Mouse (Mus musculus): ENCODE results near the gene B3galnt2. TPM values are rescaled to one million over a fixed set of nuclear protein-coding genes. Genes with fewer than 3 reads are reported as not detected.
A peak's percentile ranks its signal among the peaks of the same experiment; 100 is the strongest.

Gene B3galnt2
- polyA plus RNA-seq (2015; fragmentation: Nextera tagmentation; extraction: Ambion mirVana): 25.2 and 28.0 TPM in 2 replicates

DNA sequence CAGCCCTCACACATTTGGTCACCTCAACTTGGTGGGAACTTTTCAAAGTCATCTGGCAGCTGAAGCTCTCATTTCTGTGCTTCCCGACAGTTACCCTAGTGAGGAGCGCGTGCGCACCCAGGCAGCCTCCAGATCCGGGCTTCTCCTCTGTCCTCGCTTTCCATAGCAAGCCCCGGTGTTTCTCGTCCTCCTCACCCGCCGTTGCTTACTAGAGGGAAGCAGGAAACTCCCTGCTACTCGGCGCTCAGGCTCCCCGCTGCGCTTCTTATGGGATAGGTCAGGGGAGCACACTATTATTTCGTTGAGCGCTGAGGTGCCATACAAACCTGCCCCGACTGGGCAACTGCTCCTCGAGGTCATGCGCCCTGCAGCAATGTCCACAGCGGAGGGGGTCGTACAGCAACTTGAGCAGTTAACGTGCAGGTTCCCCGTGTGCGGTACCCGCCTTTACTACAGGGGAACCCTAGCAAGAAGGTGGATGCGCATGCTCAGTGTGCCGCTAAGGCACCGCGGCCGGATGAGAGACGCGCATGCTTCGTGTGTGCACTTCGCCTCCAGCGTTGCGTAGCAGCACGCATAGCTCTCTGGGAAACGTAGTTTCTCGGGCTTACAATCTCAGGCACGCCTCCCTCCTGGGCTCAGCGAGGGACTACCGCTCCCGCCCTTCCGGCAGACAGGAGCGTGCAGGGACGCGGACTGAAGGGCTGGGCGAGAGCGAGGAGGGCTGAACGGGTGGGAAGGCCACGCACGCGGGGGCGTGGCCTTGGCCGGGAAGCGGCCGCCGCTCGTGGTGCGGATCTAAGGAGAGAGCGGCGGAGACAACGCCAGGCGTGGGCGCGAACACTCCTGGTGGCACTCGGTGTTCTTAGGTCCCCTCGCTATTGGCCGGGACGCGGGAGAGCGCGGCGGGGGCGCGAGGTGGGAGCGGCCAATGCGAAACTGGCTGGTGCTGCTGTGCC is at the start of gene B3galnt2:
Gene B3galnt2, plus strand, starts transcription at position 596 of the 959 bp plus-strand sequence.
- Histone ChIP-seq H3K27ac (replicated peaks) (peak within 1 kb of the TSS; percentile 93), H3K4me2 (peak within 1 kb of the TSS; percentile 91), H3K36me3 (replicated peaks) (peaks cover 7% of the 10 kb centered on the region; the same call in 1 of the 2 replicates), H3K9ac (peak within 1 kb of the TSS; percentile 93), H3K4me1 (replicated peaks) (peaks cover 38% of the 10 kb centered on the region), H3K27me3 (no peaks in the 10 kb centered on the region), H3K9me3 (replicated peaks) (no peaks in the 10 kb centered on the region), H3K4me3 (replicated peaks) (peak within 1 kb of the TSS; percentile 96)
- under 1% methylated on average over 78 of the region's 78 CpGs for WGBS (ENCODE audit: insufficient replicate concordance)
- ATAC-seq (ENCODE audit: insufficient read depth): peak; percentile 98

DNA sequence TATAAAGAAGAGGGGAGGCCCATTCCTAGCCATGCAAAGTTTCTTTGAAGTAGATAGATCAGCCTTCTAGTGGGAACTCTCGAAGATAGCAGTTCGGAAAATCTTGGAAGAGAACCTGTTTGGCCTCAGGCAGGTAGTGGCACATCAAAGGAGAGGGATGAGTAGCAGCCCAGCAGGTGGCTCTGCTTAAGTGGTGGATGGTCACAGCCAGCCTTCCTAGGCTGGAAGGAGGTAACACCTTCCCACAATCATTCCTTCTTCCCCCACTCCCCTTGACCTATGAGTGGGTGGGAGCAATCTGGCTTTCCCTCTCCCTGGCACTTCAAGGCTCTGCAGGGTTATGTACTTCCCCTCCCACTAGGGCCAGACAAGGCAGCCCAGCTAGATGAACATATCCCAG is 42.9 kb upstream of the B3galnt2 start:
- Histone ChIP-seq H3K9me3 (replicated peaks) (no peaks in the 10 kb centered on the region), H3K4me2 (no peak overlapping the region), H3K27ac (replicated peaks) (no peak overlapping the region), H3K9ac (no peak overlapping the region), H3K36me3 (replicated peaks) (no peaks in the 10 kb centered on the region), H3K4me3 (replicated peaks) (no peak overlapping the region), H3K4me1 (replicated peaks) (no peaks in the 10 kb centered on the region), H3K27me3 (no peaks in the 10 kb centered on the region)
- WGBS (ENCODE audit: insufficient replicate concordance): 34% methylated on average over 2 of the region's 2 CpGs
- ATAC-seq (ENCODE audit: insufficient read depth): no peak

DNA sequence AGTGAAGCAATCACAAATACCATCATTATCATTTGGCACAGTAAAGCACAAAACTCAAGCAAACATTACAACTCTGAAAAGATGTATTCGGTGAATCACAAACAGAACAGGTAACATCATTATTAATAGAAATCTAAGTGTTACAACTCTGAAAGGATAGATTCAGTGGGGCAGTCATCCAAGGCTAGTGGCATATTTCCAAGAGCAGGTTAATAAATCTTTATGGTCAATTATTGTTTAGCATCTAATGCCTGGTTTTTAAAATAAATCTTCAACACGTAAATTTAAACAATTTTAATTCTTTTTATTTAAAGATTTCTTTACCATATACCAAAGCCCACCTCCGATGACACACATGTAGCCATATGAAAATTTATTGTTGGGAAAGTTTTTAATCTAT is 34.9 kb upstream of the B3galnt2 start:
- 67% methylated on average over 3 of the region's 3 CpGs for WGBS (ENCODE audit: insufficient replicate concordance)
- no peak for ATAC-seq (ENCODE audit: insufficient read depth)
- H3K27ac ChIP-seq (replicated peaks): no peak overlapping the region

DNA sequence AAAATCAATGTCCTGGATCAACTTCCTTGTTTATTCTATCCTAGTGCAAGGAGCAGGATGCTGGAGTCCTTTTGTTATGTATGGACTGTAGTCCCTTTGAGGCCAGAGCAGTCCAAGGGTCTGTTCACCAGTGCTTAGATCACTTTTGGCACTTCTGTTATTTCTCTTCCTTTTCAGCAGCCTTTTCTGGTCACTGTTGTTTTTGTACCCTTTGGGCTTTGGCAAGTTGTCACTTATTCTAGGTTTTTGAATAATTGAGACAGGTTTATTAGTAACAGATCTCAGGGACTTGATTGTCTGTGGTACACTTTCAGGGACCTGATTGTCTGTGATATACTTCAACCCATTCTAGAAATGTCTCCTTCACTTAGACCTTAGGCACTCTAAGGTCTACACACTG is 31.7 kb upstream of the B3galnt2 start:
- no peaks in the 10 kb centered on the region for H3K36me3 ChIP-seq (replicated peaks)
- H3K4me1 ChIP-seq (replicated peaks): no peaks in the 10 kb centered on the region
- H3K27me3 ChIP-seq: no peaks in the 10 kb centered on the region
- no peak overlapping the region for H3K27ac ChIP-seq (replicated peaks)
- no peak for ATAC-seq (ENCODE audit: insufficient read depth)
- H3K4me2 ChIP-seq: no peak overlapping the region
- H3K9me3 ChIP-seq (replicated peaks): no peaks in the 10 kb centered on the region
- no peak overlapping the region for H3K9ac ChIP-seq
- no peak overlapping the region for H3K4me3 ChIP-seq (replicated peaks)

More for the DNA sequence above, 34.9 kb upstream of the B3galnt2 start:
- Histone ChIP-seq H3K4me3 (replicated peaks) (no peak overlapping the region), H3K4me2 (no peak overlapping the region), H3K4me1 (replicated peaks) (no peaks in the 10 kb centered on the region), H3K9ac (no peak overlapping the region), H3K27me3 (no peaks in the 10 kb centered on the region), H3K36me3 (replicated peaks) (no peaks in the 10 kb centered on the region), H3K9me3 (replicated peaks) (no peaks in the 10 kb centered on the region)

DNA sequence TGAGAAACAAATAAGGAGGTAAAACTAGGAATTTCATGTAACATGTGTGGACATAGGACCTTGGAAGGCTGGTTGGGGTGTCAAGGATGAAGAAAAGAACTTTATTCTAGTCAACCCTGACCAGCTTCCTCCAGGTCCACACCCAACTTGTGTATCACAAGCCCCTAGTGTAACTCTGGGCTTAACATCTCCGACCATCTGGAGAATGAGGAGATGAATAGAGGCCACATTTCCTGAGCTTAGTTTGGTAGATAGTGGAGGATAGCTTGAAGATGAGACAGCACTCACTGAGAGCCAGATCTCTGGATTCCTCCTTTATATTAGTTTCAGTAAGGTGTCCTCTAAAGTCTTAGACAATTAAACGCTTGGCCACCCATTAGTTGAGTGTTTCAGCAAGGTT is 24.3 kb upstream of the B3galnt2 start:
- Histone ChIP-seq H3K9me3 (replicated peaks) (no peaks in the 10 kb centered on the region), H3K4me3 (replicated peaks) (no peak overlapping the region), H3K27ac (replicated peaks) (no peak overlapping the region), H3K36me3 (replicated peaks) (no peaks in the 10 kb centered on the region), H3K4me2 (no peak overlapping the region), H3K4me1 (replicated peaks) (no peaks in the 10 kb centered on the region), H3K27me3 (no peaks in the 10 kb centered on the region), H3K9ac (no peak overlapping the region)
- 41% methylated on average over 2 of the region's 2 CpGs for WGBS (ENCODE audit: insufficient replicate concordance)
- ATAC-seq (ENCODE audit: insufficient read depth): 0 out of 2 replicates have a peak, but pooled peaks have one; percentile 18

DNA sequence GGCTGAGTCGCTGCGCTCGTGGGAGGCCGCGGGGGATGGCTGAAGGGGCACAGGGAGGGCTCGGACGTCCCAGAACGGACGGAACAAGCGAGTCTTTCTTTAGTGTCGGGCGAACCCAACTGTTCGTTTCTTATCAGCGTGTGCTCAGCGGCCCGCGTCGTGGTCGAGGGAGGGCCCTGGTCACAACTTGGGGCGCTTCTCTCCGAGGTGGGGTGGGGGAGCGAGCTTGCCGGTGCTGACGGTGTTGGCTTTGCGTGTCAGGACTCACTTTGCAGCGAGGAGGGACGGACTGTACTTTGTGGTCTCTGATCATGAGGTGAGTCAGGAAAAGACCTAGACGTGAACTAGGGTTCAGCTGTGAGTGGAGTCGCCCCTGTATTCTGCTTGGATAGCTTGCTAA is 662 bp downstream of the B3galnt2 start:
- WGBS (ENCODE audit: insufficient replicate concordance): under 1% methylated on average over 29 of the region's 29 CpGs
- H3K4me1 ChIP-seq (replicated peaks): peaks cover 38% of the 10 kb centered on the region
- peak overlapping the region; percentile 91 for H3K4me2 ChIP-seq
- peak overlapping the region; percentile 96 for H3K4me3 ChIP-seq (replicated peaks)
- peak overlapping the region; percentile 93 for H3K9ac ChIP-seq
- peaks cover 13% of the 10 kb centered on the region; the same call in 1 of the 2 replicates for H3K36me3 ChIP-seq (replicated peaks)
- peak overlapping the region; percentile 93 for H3K27ac ChIP-seq (replicated peaks)
- H3K9me3 ChIP-seq (replicated peaks): no peaks in the 10 kb centered on the region
- peak; percentile 57 for ATAC-seq (ENCODE audit: insufficient read depth)
- no peaks in the 10 kb centered on the region for H3K27me3 ChIP-seq

DNA sequence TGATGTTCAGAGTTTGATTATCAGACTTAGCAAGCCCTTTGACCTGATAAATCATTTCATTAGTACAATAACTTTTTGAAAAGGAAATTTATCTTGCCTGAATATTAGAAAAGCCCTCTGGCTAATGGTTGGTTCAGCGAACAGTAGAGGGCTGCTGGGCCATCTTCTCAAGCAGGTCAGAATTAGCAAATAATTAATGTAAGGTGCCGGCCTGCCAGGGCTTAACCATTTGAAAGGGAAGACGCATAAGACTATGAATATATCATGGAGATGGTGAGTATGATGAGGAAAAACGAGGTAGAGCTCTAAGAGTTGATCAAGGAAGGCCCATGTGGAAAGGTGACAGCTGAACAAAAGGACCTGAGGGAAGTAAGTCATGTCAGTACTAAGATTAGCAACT is 2.4 kb downstream of the B3galnt2 start:
- Histone ChIP-seq H3K4me1 (replicated peaks) (peaks cover 43% of the 10 kb centered on the region), H3K36me3 (replicated peaks) (peaks cover 14% of the 10 kb centered on the region; the same call in 1 of the 2 replicates), H3K27me3 (no peaks in the 10 kb centered on the region), H3K9ac (no peak overlapping the region), H3K4me3 (replicated peaks) (peak overlapping the region; percentile 7; the same call in 1 of the 2 replicates), H3K4me2 (peak overlapping the region; percentile 41), H3K27ac (replicated peaks) (peak overlapping the region; percentile 25; the same call in 1 of the 2 replicates), H3K9me3 (replicated peaks) (no peaks in the 10 kb centered on the region)
- ATAC-seq (ENCODE audit: insufficient read depth): no peak
- WGBS (ENCODE audit: insufficient replicate concordance): 70% methylated on average over 4 of the region's 4 CpGs

DNA sequence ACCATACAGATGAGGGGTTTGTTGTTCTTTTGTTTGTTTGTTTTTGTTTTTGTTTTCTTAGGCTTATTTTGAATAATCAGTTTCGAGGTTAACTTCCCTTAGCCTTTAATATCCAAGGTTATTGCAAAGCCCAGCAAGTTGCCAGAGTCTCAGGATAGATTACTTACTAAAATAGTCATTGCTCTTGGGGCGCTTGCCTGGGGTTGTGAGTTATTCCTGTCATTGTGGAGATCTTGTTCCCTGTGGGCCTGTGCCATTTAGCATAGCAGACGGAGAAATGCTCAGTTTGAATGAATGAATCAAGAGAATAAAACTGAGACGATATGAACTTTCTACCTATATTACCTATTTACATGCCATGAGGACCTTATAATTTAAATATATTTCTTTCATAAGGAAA is 5.9 kb downstream of the B3galnt2 start:
- H3K27ac ChIP-seq (replicated peaks): no peak overlapping the region
- WGBS (ENCODE audit: insufficient replicate concordance): 81% methylated on average over 4 of the region's 4 CpGs
- peaks cover 40% of the 10 kb centered on the region for H3K4me1 ChIP-seq (replicated peaks)
- peaks cover 22% of the 10 kb centered on the region; the same call in 1 of the 2 replicates for H3K36me3 ChIP-seq (replicated peaks)
- no peak for ATAC-seq (ENCODE audit: insufficient read depth)
- no peaks in the 10 kb centered on the region for H3K27me3 ChIP-seq
- no peaks in the 10 kb centered on the region for H3K9me3 ChIP-seq (replicated peaks)
- no peak overlapping the region for H3K9ac ChIP-seq
- no peak overlapping the region for H3K4me3 ChIP-seq (replicated peaks)
- no peak overlapping the region for H3K4me2 ChIP-seq

DNA sequence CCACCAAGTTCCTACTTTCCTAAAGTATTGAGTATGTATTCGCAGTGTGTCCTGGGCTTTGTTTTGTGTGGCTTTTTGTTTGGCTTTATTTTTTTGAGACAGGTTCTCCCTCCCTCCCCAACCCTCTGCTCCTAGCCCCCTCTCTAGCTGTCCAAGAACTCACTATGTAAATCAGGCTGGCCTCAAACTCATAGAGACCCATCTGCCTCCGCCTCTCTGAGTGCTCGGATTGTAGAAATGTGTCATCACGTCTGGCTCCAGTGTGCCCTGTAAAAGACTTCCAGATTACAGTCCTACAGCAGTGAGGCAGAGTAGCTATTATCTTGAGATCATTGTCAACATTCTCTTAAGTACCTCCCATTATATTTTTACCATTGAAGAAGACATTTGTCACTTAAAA is 6.8 kb downstream of the B3galnt2 start:
- H3K27ac ChIP-seq (replicated peaks): no peak overlapping the region
- H3K27me3 ChIP-seq: no peaks in the 10 kb centered on the region
- no peak for ATAC-seq (ENCODE audit: insufficient read depth)
- H3K4me2 ChIP-seq: no peak overlapping the region
- WGBS (ENCODE audit: insufficient replicate concordance): 68% methylated on average over 4 of the region's 4 CpGs
- H3K9ac ChIP-seq: no peak overlapping the region
- H3K9me3 ChIP-seq (replicated peaks): no peaks in the 10 kb centered on the region
- peaks cover 43% of the 10 kb centered on the region for H3K4me1 ChIP-seq (replicated peaks)
- no peak overlapping the region for H3K4me3 ChIP-seq (replicated peaks)
- H3K36me3 ChIP-seq (replicated peaks): peaks cover 22% of the 10 kb centered on the region; the same call in 1 of the 2 replicates

DNA sequence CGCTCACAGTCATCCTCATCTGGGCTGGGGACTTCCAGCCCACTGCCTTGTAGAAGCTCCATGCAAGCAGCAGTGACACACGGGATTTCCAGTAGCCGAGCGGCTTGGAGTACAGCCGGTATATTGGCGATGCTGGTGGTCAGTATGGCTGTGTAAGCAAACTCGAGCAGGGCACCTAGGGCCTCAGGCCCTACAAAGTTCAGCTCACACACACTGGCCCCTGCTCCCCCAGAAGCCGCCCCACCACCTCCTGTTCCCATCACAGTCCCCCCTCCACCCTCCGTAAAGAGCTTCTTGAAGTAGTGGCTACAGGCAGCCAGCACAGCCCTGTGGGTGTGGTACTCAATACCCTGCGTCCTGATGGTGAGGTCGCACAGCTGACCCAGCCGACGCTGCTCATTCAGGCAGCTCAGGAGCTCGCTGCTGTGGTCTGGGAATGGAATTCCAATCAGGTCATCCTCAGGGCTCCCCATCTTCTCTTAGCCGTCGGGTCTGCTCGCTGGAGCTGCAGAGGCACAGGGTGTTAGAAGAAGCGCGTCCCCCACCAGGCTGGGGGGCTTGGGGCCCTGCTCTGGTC is 11.2 kb downstream of the B3galnt2 start:
- Histone ChIP-seq H3K27ac (replicated peaks) (no peak overlapping the region), H3K4me1 (replicated peaks) (peaks cover 45% of the 10 kb centered on the region), H3K4me2 (peak overlapping the region; percentile 27; the same call in 1 of the 2 replicates), H3K9ac (no peak overlapping the region), H3K27me3 (no peaks in the 10 kb centered on the region), H3K4me3 (replicated peaks) (no peak overlapping the region), H3K36me3 (replicated peaks) (peaks cover 30% of the 10 kb centered on the region), H3K9me3 (replicated peaks) (no peaks in the 10 kb centered on the region)
- WGBS (ENCODE audit: insufficient replicate concordance): 75% methylated on average over 19 of the region's 19 CpGs
- no peak for ATAC-seq (ENCODE audit: insufficient read depth)

DNA sequence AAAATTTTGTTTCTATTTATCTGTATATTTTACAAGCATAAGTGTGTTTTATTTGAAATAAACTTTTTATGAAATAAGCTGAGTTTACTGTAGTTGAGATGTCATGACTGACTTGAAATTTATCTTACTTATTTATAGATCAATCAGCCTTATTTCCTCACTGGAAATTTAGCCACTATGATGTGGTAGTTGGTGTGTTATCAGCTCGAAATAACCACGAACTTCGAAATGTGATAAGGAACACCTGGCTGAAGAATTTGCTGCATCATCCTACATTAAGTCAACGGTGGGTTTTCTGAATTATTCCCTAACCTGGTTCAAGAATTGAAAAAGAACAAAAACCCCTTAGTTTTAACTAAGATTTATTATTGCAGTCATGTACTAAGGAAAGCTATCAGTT is 11.9 kb downstream of the B3galnt2 start:
- Histone ChIP-seq H3K4me2 (no peak overlapping the region), H3K27me3 (no peaks in the 10 kb centered on the region), H3K36me3 (replicated peaks) (peaks cover 33% of the 10 kb centered on the region), H3K9ac (no peak overlapping the region), H3K9me3 (replicated peaks) (no peaks in the 10 kb centered on the region), H3K27ac (replicated peaks) (peak overlapping the region; percentile 73), H3K4me1 (replicated peaks) (peaks cover 45% of the 10 kb centered on the region), H3K4me3 (replicated peaks) (no peak overlapping the region)
- ATAC-seq (ENCODE audit: insufficient read depth): no peak
- 21% methylated on average over 4 of the region's 4 CpGs for WGBS (ENCODE audit: insufficient replicate concordance)
